Mouse (Mus musculus) midbrain, embryonic 14.5 days (tissue): ENCODE results near the gene 1700021F05Rik. TPM values are rescaled to one million over a fixed set of nuclear protein-coding genes. Genes with fewer than 3 reads are reported as not detected.

ENCODE experiments used
- ATAC-seq: fragments of 200-750 bp; cut with Nextera tagmentation; 2 replicates; pipeline ENCODE4 v1.8.0; 2017; ENCODE audit warnings: moderate number of reproducible peaks, moderate library complexity; ENCODE audit not compliant: low FRiP score, low TSS enrichment
- DNase-seq: peaks from one replicate; pipeline ENCODE4 v3.0.0-alpha.2; 2015
- H3K27ac ChIP-seq: fragments of 300-500 bp; sonication (generic); replicated peaks from 2 replicates; pipeline ENCODE4 v1.5.1; 2014; ENCODE audit warnings: mild to moderate bottlenecking, low read depth, low read length, moderate library complexity
- H3K27me3 ChIP-seq: fragments of 300-500 bp; sonication (generic); 2 replicates; pipeline ENCODE4 v1.6.1; 2014; ENCODE audit warnings: low read length, control low read depth, mixed read lengths; ENCODE audit not compliant: control insufficient read depth, insufficient read depth
- H3K36me3 ChIP-seq: fragments of 300-500 bp; sonication (generic); 2 replicates; pipeline ENCODE4 v1.6.1; 2014; ENCODE audit warnings: low read length, control low read depth; ENCODE audit not compliant: control insufficient read depth, insufficient read depth
- H3K4me1 ChIP-seq: fragments of 300-500 bp; sonication (generic); 2 replicates; pipeline ENCODE4 v1.6.1; 2014; ENCODE audit warnings: mild to moderate bottlenecking, antibody characterized with exemption, low read length, control low read depth; ENCODE audit not compliant: control insufficient read depth, insufficient read depth
- H3K4me2 ChIP-seq: fragments of 300-500 bp; sonication (generic); 2 replicates; pipeline ENCODE4 v1.6.1; 2014; ENCODE audit warnings: mild to moderate bottlenecking, low read length, moderate library complexity
- H3K4me3 ChIP-seq: fragments of 300-500 bp; sonication (generic); replicated peaks from 2 replicates; pipeline ENCODE4 v1.5.1; 2014; ENCODE audit warnings: low read depth, low read length
- H3K9ac ChIP-seq: fragments of 300-500 bp; sonication (generic); replicated peaks from 2 replicates; pipeline ENCODE4 v1.6.1; 2014; ENCODE audit warnings: mild to moderate bottlenecking, low read length, moderate library complexity
- H3K9me3 ChIP-seq: fragments of 300-500 bp; sonication (generic); 2 replicates; pipeline ENCODE4 v1.6.1; 2016; ENCODE audit warnings: low read length, control low read depth, mixed read lengths; ENCODE audit not compliant: control insufficient read depth
- WGBS: fragments of 180-500 bp; shearing (Covaris S2); extraction: QIAGEN DNeasy Blood & Tissue Kit; methylation state at CpG from one replicate; pipeline ENCODE4 v1.1.7; 2014; 5-methylcytosine and 5-hydroxymethylcytosine counted together
- polyA plus RNA-seq: library from polyadenylated mRNA; unstranded; fragments of >200 nt; fragmentation: Nextera tagmentation; extraction: Ambion mirVana; gene quantifications from 2 replicates; pipeline ENCODE4 v1.2.1, GENCODE M21; 2014

The 1700021F05Rik gene
- polyA plus RNA-seq, 1 experiment from 2014 or later, result 67.8 TPM

GRCm38 (mm10) chr10:43507051-43507450 is 33.7 kb downstream of the 1700021F05Rik start:
- Histone ChIP-seq H3K9me3 (no peaks in the 10 kb centered on the region), H3K4me2 (no peak overlapping the region), H3K9ac (no peak overlapping the region), H3K27me3 (no peaks in the 10 kb centered on the region), H3K4me3 (no peak overlapping the region), H3K36me3 (peaks cover 53% of the 10 kb centered on the region), H3K27ac (no peak overlapping the region), H3K4me1 (no peaks in the 10 kb centered on the region)
- no peak for ATAC-seq
- no peak for DNase-seq
- WGBS, result 74% methylated on average over 4 of the region's 4 CpGs

- Histone ChIP-seq H3K27ac (no peak overlapping the region), H3K27me3 (no peaks in the 10 kb centered on the region), H3K9ac (no peak overlapping the region), H3K4me2 (no peak overlapping the region), H3K4me3 (no peak overlapping the region), H3K9me3 (no peaks in the 10 kb centered on the region), H3K36me3 (peaks cover 39% of the 10 kb centered on the region), H3K4me1 (no peaks in the 10 kb centered on the region)
- no peak for ATAC-seq
- WGBS, result 76% methylated on average over 1 of the region's 1 CpGs
- DNase-seq, result no peak
Observed at GRCm38 (mm10) chr10:43504291-43504690, 36.5 kb downstream of the 1700021F05Rik start.

- Histone ChIP-seq H3K9me3 (no peaks in the 10 kb centered on the region), H3K4me3 (no peak overlapping the region), H3K4me1 (no peaks in the 10 kb centered on the region), H3K27me3 (no peaks in the 10 kb centered on the region), H3K4me2 (no peak overlapping the region), H3K27ac (no peak overlapping the region), H3K9ac (no peak overlapping the region), H3K36me3 (peaks cover 46% of the 10 kb centered on the region)
- ATAC-seq (no peak), DNase-seq (no peak)
- 88% methylated on average over 4 of the region's 4 CpGs for WGBS
Observed at GRCm38 (mm10) chr10:43502599-43502998, 38.2 kb downstream of the 1700021F05Rik start.

- no peaks in the 10 kb centered on the region for H3K4me1 ChIP-seq
- no peak overlapping the region for H3K4me2 ChIP-seq
- 86% methylated on average over 5 of the region's 5 CpGs for WGBS
- H3K9me3 ChIP-seq, result no peaks in the 10 kb centered on the region
- DNase-seq, result no peak
- H3K9ac ChIP-seq, result no peak overlapping the region
- H3K4me3 ChIP-seq, result no peak overlapping the region
- no peak for ATAC-seq
- no peak overlapping the region for H3K27ac ChIP-seq
- no peaks in the 10 kb centered on the region for H3K27me3 ChIP-seq
- H3K36me3 ChIP-seq, result peaks cover 19% of the 10 kb centered on the region
Observed at GRCm38 (mm10) chr10:43490846-43491245, 49.9 kb downstream of the 1700021F05Rik start.

GRCm38 (mm10) chr10:43490034-43490433 is 50.8 kb downstream of the 1700021F05Rik start:
- no peaks in the 10 kb centered on the region for H3K27me3 ChIP-seq
- no peak overlapping the region for H3K4me2 ChIP-seq
- H3K4me3 ChIP-seq, result no peak overlapping the region
- no peak for DNase-seq
- no peak overlapping the region for H3K27ac ChIP-seq
- peaks cover 13% of the 10 kb centered on the region for H3K36me3 ChIP-seq
- ATAC-seq, result no peak
- WGBS, result 76% methylated on average over 8 of the region's 8 CpGs
- no peak overlapping the region for H3K9ac ChIP-seq
- H3K9me3 ChIP-seq, result no peaks in the 10 kb centered on the region
- H3K4me1 ChIP-seq, result no peaks in the 10 kb centered on the region

GRCm38 (mm10) chr10:43489550-43489949 is 51.2 kb downstream of the 1700021F05Rik start:
- no peak overlapping the region for H3K9ac ChIP-seq
- no peak for DNase-seq
- no peak for ATAC-seq
- H3K27me3 ChIP-seq, result no peaks in the 10 kb centered on the region
- WGBS, result 76% methylated on average over 6 of the region's 6 CpGs
- H3K4me2 ChIP-seq, result no peak overlapping the region
- H3K27ac ChIP-seq, result no peak overlapping the region
- no peak overlapping the region for H3K4me3 ChIP-seq
- H3K9me3 ChIP-seq, result no peaks in the 10 kb centered on the region
- H3K4me1 ChIP-seq, result no peaks in the 10 kb centered on the region
- peaks cover 9% of the 10 kb centered on the region for H3K36me3 ChIP-seq

- Histone ChIP-seq H3K9me3 (no peaks in the 10 kb centered on the region), H3K36me3 (peaks cover 5% of the 10 kb centered on the region; the same call in 1 of the 2 replicates), H3K27me3 (no peaks in the 10 kb centered on the region), H3K4me1 (no peaks in the 10 kb centered on the region), H3K27ac (no peak overlapping the region), H3K4me2 (no peak overlapping the region), H3K4me3 (no peak overlapping the region), H3K9ac (no peak overlapping the region)
- DNase-seq (no peak), ATAC-seq (no peak)
- WGBS, result 94% methylated on average over 7 of the region's 7 CpGs
Observed at GRCm38 (mm10) chr10:43489139-43489538, 51.7 kb downstream of the 1700021F05Rik start.

- ATAC-seq (no peak), DNase-seq (no peak)
- Histone ChIP-seq H3K36me3 (peaks cover 2% of the 10 kb centered on the region; the same call in 1 of the 2 replicates), H3K27me3 (no peaks in the 10 kb centered on the region), H3K27ac (no peak overlapping the region), H3K4me2 (no peak overlapping the region), H3K4me3 (no peak overlapping the region), H3K9ac (no peak overlapping the region), H3K4me1 (0 out of 2 replicates have a peak, but pooled peaks cover 2% of the 10 kb centered on the region), H3K9me3 (no peaks in the 10 kb centered on the region)
- WGBS, result 84% methylated on average over 4 of the region's 4 CpGs
Observed at GRCm38 (mm10) chr10:43488258-43488657, 52.5 kb downstream of the 1700021F05Rik start.

- H3K9ac ChIP-seq, result no peak overlapping the region
- ATAC-seq (no peak), DNase-seq (no peak)
- H3K9me3 ChIP-seq, result no peaks in the 10 kb centered on the region
- H3K4me3 ChIP-seq, result no peak overlapping the region
- no peak overlapping the region for H3K27ac ChIP-seq
- no peak overlapping the region for H3K4me2 ChIP-seq
- 0 out of 2 replicates have a peak, but pooled peaks cover 6% of the 10 kb centered on the region for H3K4me1 ChIP-seq
- WGBS, result 97% methylated on average over 3 of the region's 3 CpGs
- no peaks in the 10 kb centered on the region for H3K27me3 ChIP-seq
- peaks cover 2% of the 10 kb centered on the region; the same call in 1 of the 2 replicates for H3K36me3 ChIP-seq
Observed at GRCm38 (mm10) chr10:43487441-43488010, 53.3 kb downstream of the 1700021F05Rik start.
